Mouse (Mus musculus): ENCODE results near the gene Tjp3. TPM values are rescaled to one million over a fixed set of nuclear protein-coding genes. Genes with fewer than 3 reads are reported as not detected.

Gene Tjp3
- under 1 TPM in 1 of 2 experiments, not detected in 1; 0.19 TPM for total RNA-seq (2021)

- intact Hi-C loops (cut with DNase I): loop anchor here (2.0 kb wide), 1 partner anchor 27 kb away; no protein-coding TSS in a partner anchor
- DNase-seq: no peak
Observed at GRCm38 (mm10) chr10:81291511-81292104, at the start of gene Tjp3. Gene Tjp3 (minus strand): TSS chr10:81291581.

GRCm38 (mm10) chr10:81340551-81341332, 49.4 kb upstream of the Tjp3 start:
- intact Hi-C loops (cut with DNase I): loop anchor here (2.0 kb wide), 2 partner anchors 14 to 52 kb away; no protein-coding TSS in a partner anchor

GRCm38 (mm10) chr10:81336558-81336957, 45.2 kb upstream of the Tjp3 start:
- no peak for DNase-seq
- intact Hi-C loops (cut with DNase I): no loop called here

More at GRCm38 (mm10) chr10:81340551-81341332, 49.4 kb upstream of the Tjp3 start:
- DNase-seq: no peak

GRCm38 (mm10) chr10:81335393-81336340, 44.3 kb upstream of the Tjp3 start:
- no peak for DNase-seq

GRCm38 (mm10) chr10:81334324-81334723, 42.9 kb upstream of the Tjp3 start:
- intact Hi-C loops (cut with DNase I): no loop called here
- DNase-seq: no peak

More at GRCm38 (mm10) chr10:81335393-81336340, 44.3 kb upstream of the Tjp3 start:
- intact Hi-C loops (cut with DNase I): no loop called here

GRCm38 (mm10) chr10:81332277-81332676, 40.9 kb upstream of the Tjp3 start:
- no peak for DNase-seq
- intact Hi-C loops (cut with DNase I): no loop called here

GRCm38 (mm10) chr10:81330007-81330406, 38.6 kb upstream of the Tjp3 start:
- intact Hi-C loops (cut with DNase I): no loop called here
- DNase-seq: peak; percentile 73 to 75

- intact Hi-C loops (cut with DNase I): no loop called here
- peak; percentile 13 to 37 for DNase-seq
Observed at GRCm38 (mm10) chr10:81329194-81329975, 38.0 kb upstream of the Tjp3 start.

GRCm38 (mm10) chr10:81328386-81328785, 37.0 kb upstream of the Tjp3 start, which contains the start of gene Tbxa2r:
Gene Tbxa2r (plus strand): TSS chr10:81328731.
- peak; percentile 62 to 71 for DNase-seq
- intact Hi-C loops (cut with DNase I): no loop called here

- intact Hi-C loops (cut with DNase I): loop anchor here (2.0 kb wide), 1 partner anchor 13 kb away; no protein-coding TSS in a partner anchor
- DNase-seq: peak in 1 of 2 experiments; percentile 35
Observed at GRCm38 (mm10) chr10:81327959-81328358, 36.6 kb upstream of the Tjp3 start.

GRCm38 (mm10) chr10:81326858-81327257, 35.5 kb upstream of the Tjp3 start:
- intact Hi-C loops (cut with DNase I): loop anchor here (2.0 kb wide), 1 partner anchor 14 kb away; no protein-coding TSS in a partner anchor
- DNase-seq: peak; percentile 49 to 60

GRCm38 (mm10) chr10:81325781-81326180, 34.4 kb upstream of the Tjp3 start:
- intact Hi-C loops (cut with DNase I): loop anchor here (2.0 kb wide), 1 partner anchor 15 kb away; no protein-coding TSS in a partner anchor
- no peak for DNase-seq

GRCm38 (mm10) chr10:81325176-81325575, 33.8 kb upstream of the Tjp3 start:
- intact Hi-C loops (cut with DNase I): no loop called here

GRCm38 (mm10) chr10:81323791-81324530, 32.6 kb upstream of the Tjp3 start:
- DNase-seq: no peak
- intact Hi-C loops (cut with DNase I): no loop called here

More at GRCm38 (mm10) chr10:81325176-81325575, 33.8 kb upstream of the Tjp3 start:
- no peak for DNase-seq

GRCm38 (mm10) chr10:81323141-81323775, 31.9 kb upstream of the Tjp3 start:
- no peak for DNase-seq
- intact Hi-C loops (cut with DNase I): no loop called here

GRCm38 (mm10) chr10:81322444-81322843, 31.1 kb upstream of the Tjp3 start:
- no peak for DNase-seq
- intact Hi-C loops (cut with DNase I): no loop called here

- intact Hi-C loops (cut with DNase I): no loop called here
- no peak for DNase-seq
Observed at GRCm38 (mm10) chr10:81321436-81321835, 30.1 kb upstream of the Tjp3 start.
